Mouse (Mus musculus) liver, embryonic 14.5 days (tissue): ENCODE measurements around the gene Ankrd13b. TPM values are rescaled to one million over a fixed set of nuclear protein-coding genes. Genes with fewer than 3 reads are reported as not detected.
"Not testable (repeated sequence)": the region's sequence is repeated elsewhere in the genome, so short reads cannot be mapped to it uniquely, and the experiment has no call there.

Experiments
- ATAC-seq: fragments of 200-750 bp; cut with Nextera tagmentation; 2 replicates; pipeline ENCODE4 v1.8.0; 2017; ENCODE audit warnings: moderate number of reproducible peaks, mild to moderate bottlenecking, moderate library complexity; ENCODE audit not compliant: insufficient read depth
- DNase-seq, 3 experiments: peaks; one replicate each; pipeline ENCODE4 v3.0.0-alpha.2; 2012 to 2013; ENCODE audit warnings: low read depth in 3 of 3, low spot score in 3 of 3
- H3K27ac ChIP-seq: fragments of 300-500 bp; sonication (generic); 2 replicates; pipeline ENCODE4 v1.5.1; 2014; ENCODE audit warnings: moderate library complexity, mild to moderate bottlenecking, control low read depth, inconsistent platforms
- H3K27me3 ChIP-seq: fragments of 300-500 bp; sonication (generic); 2 replicates; pipeline ENCODE4 v1.6.1; 2014; ENCODE audit warnings: mild to moderate bottlenecking, low read length, moderate library complexity; ENCODE audit not compliant: control insufficient read depth, insufficient read depth
- H3K36me3 ChIP-seq: fragments of 300-500 bp; sonication (generic); replicated peaks from 2 replicates; pipeline ENCODE4 v1.6.1; 2014; ENCODE audit warnings: low read depth; ENCODE audit not compliant: control insufficient read depth, insufficient read depth
- H3K4me1 ChIP-seq, 2 experiments: fragments of 200-500 bp in 1 of 2; fragments of 300-500 bp in 1 of 2; sonication (generic) in 1 of 2; replicated peaks; 2 replicates each; pipeline ENCODE4 v1.6.1; 2012 to 2014; ENCODE audit warnings: antibody characterized with exemption in 1 of 2, inconsistent platforms in 1 of 2, low read length in 1 of 2; ENCODE audit not compliant: control insufficient read depth in 2 of 2, insufficient read depth in 2 of 2
- H3K4me2 ChIP-seq: fragments of 300-500 bp; sonication (generic); 2 replicates; pipeline ENCODE4 v1.6.1; 2014; ENCODE audit warnings: low read depth, mild to moderate bottlenecking, control low read depth, moderate library complexity
- H3K4me3 ChIP-seq, 2 experiments: fragments of 200-500 bp in 1 of 2; fragments of 300-500 bp in 1 of 2; sonication (generic) in 1 of 2; 2 replicates each; pipeline ENCODE4 v1.5.1; 2012 to 2014; ENCODE audit warnings: low read depth in 2 of 2, low read length in 2 of 2, mild to moderate bottlenecking in 2 of 2, control low read depth in 1 of 2, inconsistent platforms in 1 of 2, moderate library complexity in 1 of 2; ENCODE audit not compliant: insufficient read depth in 1 of 2
- H3K9ac ChIP-seq: fragments of 300-500 bp; sonication (generic); replicated peaks from 2 replicates; pipeline ENCODE4 v1.6.1; 2014; ENCODE audit warnings: mild to moderate bottlenecking, control low read depth, moderate library complexity
- H3K9me3 ChIP-seq: fragments of 300-500 bp; sonication (generic); 2 replicates; pipeline ENCODE4 v1.6.1; 2016; ENCODE audit warnings: low read length, mixed read lengths; ENCODE audit not compliant: control insufficient read depth
- CTCF ChIP-seq: IDR thresholded peaks from 2 replicates; pipeline ENCODE4 v1.5.1; 2016; ENCODE audit warnings: antibody characterized with exemption, low read depth, control low read depth
- EP300 ChIP-seq: IDR thresholded peaks from 2 replicates; pipeline ENCODE4 v1.6.1; 2016; ENCODE audit warnings: antibody characterized with exemption, low read depth
- WGBS: fragments of 180-500 bp; shearing (Covaris S2); extraction: QIAGEN DNeasy Blood & Tissue Kit; methylation state at CpG from one replicate; pipeline ENCODE4 v1.1.7; 2014; ENCODE audit not compliant: insufficient replicate concordance; 5-methylcytosine and 5-hydroxymethylcytosine counted together
- polyA plus RNA-seq, 2 experiments: library from polyadenylated mRNA; depleted of rRNA in 1 of 2; stranded (reverse) in 1 of 2; unstranded in 1 of 2; fragments of >200 nt; fragmentation: Nextera tagmentation in 1 of 2; extraction: Ambion mirVana in 1 of 2; gene quantifications; 2 replicates each; pipeline versions ENCODE4 v1.2.1 to v1.2.3; 2012 to 2014

Gene Ankrd13b
- polyA plus RNA-seq (2012; rRNA removed) = 4.1 and 4.8 TPM in 2 replicates
- 0.67 and 1.00 TPM in 2 replicates for polyA plus RNA-seq (2014; fragmentation: Nextera tagmentation; extraction: Ambion mirVana)

DNA sequence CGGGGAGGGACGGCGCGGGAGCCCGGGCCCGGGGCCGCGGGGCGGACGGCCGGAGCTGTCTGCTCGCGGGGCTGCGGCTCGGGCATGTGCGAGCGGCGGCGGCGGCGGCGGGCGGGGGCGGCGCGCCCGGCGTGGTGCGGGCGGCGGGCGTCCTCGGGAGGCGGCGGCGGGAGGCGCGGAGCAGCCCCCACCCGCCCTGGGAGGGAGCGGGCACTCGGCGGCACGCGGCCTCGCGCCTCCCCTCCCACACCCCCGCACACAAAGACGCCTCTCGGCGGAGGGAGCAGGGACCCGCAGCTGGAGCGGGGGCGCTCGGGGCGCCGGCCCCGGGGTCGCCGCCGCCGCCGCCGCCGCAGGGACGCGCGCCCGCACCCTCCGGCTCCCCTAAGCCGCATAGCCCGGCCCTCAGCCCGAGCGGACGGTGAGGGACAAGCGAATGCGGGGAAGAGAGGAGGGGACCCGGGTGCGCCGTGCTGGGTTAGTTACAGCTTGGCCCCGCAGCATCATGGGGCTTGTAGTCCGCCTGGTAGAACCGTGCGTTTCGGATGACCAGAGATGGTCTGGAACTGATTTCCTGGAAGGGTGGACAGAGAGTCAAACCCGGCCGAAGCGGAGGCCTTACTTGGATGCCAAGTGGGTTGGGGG, at the start of gene Ankrd13b:
Gene Ankrd13b, minus strand, starts transcription at position 88 of the 645 bp plus-strand sequence.
- peaks cover 25% of the 10 kb centered on the region for H3K27me3 ChIP-seq
- H3K4me2 ChIP-seq = peak within 1 kb of the TSS; percentile 93
- H3K9ac ChIP-seq = peak within 1 kb of the TSS; percentile 57
- under 1% methylated on average over 57 of the region's 87 CpGs for WGBS
- TF ChIP-seq EP300 (no peak), CTCF (no peak)
- no peaks in the 10 kb centered on the region for H3K36me3 ChIP-seq
- H3K9me3 ChIP-seq = no peaks in the 10 kb centered on the region
- no peak for DNase-seq
- no peak for ATAC-seq
- peaks cover 7 to 21% of the 10 kb centered on the region in 2 experiments; a peak in 3 of 4 replicates for H3K4me1 ChIP-seq
- peak within 1 kb of the TSS; percentile 55 to 72 for H3K4me3 ChIP-seq
- H3K27ac ChIP-seq = no peak within 1 kb of the TSS

DNA sequence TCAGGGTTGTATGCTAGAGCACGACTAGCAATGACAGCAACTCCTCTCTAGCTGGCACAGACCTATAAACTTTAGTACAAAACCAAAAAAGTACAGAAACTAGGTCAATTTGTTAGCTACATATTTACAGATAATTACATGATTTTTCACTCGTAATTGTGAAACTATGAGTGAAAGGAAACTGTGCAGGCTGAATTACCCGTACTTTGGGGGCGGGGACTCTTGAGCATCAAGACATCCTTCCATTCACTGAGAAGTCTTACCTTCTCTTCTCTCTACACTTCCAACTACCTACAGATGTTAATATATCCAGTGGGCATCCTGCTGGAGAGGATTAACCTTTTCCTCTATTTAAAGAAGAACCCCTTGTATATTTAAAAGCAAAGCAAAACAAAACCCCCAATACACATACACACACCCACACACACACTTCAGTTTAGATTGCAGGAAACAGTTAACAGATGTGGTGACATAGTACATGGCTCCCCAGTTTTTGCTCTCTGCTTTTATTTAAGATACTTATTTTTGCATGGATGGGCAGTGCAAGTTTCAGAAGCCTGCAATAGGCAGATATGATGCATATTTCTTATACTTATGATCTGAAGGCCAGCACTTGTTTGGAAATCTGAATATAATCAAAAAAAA, 42.8 kb upstream of the Ankrd13b start:
- ATAC-seq = no peak
- DNase-seq = no peak
- Histone ChIP-seq H3K27me3 (no peaks in the 10 kb centered on the region), H3K9ac (no peak overlapping the region), H3K9me3 (no peaks in the 10 kb centered on the region), H3K36me3 (peaks cover 4% of the 10 kb centered on the region), H3K27ac (no peak overlapping the region), H3K4me2 (no peak overlapping the region), H3K4me3 (no peak overlapping the region), H3K4me1 (no peaks in the 10 kb centered on the region)
- TF ChIP-seq CTCF (no peak), EP300 (no peak)
- WGBS = 72% methylated on average over 4 of the region's 4 CpGs

DNA sequence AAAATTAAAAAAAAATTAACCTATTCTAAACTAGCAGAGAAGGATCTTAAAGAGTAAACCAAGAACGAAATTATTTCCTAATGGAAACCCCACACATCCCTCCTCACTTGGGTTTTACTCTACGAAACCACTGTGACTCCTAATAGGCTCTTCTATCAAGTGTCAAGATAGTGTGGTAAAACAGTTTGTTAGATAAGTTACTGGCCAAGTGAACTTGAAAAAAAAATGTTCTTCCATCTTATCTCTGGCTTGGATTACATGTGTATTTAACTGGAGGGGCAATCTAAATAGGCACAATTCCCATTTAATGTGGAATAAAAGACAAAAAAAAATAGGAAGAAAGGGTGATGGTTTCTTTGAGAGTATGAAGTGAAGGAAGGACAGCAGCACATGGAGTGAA, 41.4 kb upstream of the Ankrd13b start:
- no peak overlapping the region for H3K9ac ChIP-seq
- no peak for DNase-seq
- H3K4me2 ChIP-seq = no peak overlapping the region
- TF ChIP-seq CTCF (no peak), EP300 (no peak)
- no peak overlapping the region for H3K4me3 ChIP-seq
- H3K9me3 ChIP-seq = no peaks in the 10 kb centered on the region
- 40% methylated on average over 2 of the region's 2 CpGs for WGBS
- no peaks in the 10 kb centered on the region; the same call in 1 of the 2 replicates for H3K36me3 ChIP-seq
- H3K27me3 ChIP-seq = no peaks in the 10 kb centered on the region
- no peaks in the 10 kb centered on the region for H3K4me1 ChIP-seq
- H3K27ac ChIP-seq = no peak overlapping the region
- ATAC-seq = no peak

DNA sequence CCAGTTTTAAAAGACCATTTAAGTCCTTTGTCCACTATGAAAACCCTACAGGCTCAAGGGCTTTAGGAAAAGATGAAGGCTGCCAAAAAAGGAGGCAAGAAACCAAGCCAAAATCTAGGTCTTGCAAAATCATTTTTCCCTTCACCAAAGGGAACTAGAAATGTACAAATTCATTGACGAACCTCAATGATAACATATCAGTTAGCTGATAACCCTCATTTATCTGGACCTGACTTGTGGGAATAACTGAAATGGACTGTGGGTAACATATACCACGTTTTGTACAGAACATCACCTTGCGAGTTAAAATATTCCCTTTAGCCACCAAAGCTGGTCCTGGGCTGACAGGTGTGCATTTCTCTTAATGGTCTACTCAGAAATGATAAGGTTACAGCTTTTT, 40.2 kb upstream of the Ankrd13b start:
- TF ChIP-seq CTCF = no peak
- no peak for TF ChIP-seq EP300
- 43% methylated on average over 3 of the region's 3 CpGs for WGBS
- Histone ChIP-seq H3K9ac (no peak overlapping the region), H3K27me3 (no peaks in the 10 kb centered on the region), H3K4me2 (no peak overlapping the region), H3K4me1 (no peaks in the 10 kb centered on the region), H3K4me3 (no peak overlapping the region), H3K9me3 (no peaks in the 10 kb centered on the region), H3K36me3 (no peaks in the 10 kb centered on the region), H3K27ac (no peak overlapping the region)
- no peak for DNase-seq
- ATAC-seq = no peak

DNA sequence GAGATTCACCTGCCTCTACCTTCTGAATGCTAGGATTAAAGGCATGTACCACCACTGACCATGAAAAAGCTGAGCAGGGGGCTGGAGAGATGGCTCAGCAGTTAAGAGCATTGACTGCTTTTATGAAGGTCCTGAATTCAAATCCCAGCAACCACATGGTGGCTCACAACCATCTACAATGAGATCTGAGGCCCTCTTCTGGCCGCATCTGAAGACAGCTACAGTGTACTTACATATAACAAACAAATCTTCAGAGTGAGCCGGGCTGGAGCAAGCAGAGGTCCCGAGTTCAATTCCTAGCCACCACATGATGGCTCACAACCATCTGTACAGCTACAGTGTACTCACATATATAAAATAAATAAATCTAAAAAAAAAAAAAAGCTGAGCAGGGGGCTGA, 38.9 kb upstream of the Ankrd13b start:
- TF ChIP-seq CTCF = peak; percentile 26; the same call in 1 of the 2 replicates
- not testable (repeated sequence) for H3K4me1 ChIP-seq, H3K4me3 ChIP-seq, H3K9ac ChIP-seq, H3K27ac ChIP-seq, H3K9me3 ChIP-seq, H3K27me3 ChIP-seq, H3K4me2 ChIP-seq, H3K36me3 ChIP-seq, ATAC-seq, DNase-seq
- WGBS = 79% methylated on average over 3 of the region's 3 CpGs
